Mouse (Mus musculus): ENCODE measurements at regions not wholly inside any gene's neighbourhood (a gene's known extent, or its start where the extent isn't known, plus 50 kb on each side); places are given as distances from the start of the nearest gene placed in this dataset.

DNA sequence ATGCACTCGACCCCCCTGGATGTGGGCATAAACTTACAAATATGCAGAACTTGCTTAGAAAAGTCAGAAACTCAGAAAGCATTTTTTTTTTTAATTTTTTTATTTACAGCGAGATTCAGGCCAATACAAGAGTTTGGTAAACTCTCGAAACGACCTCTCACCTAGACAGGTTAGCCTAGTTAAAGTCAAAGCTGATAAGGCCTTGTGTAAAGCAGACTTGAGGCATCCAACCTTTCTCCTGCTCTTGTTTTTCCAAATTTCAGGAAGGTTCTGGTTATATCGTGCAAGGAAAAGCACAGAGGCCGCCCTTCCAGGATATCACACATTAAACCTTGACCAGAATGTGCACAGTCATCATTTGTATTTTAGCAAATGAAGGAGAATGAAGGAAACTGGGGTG is 315.8 kb downstream of the Etnk1 start:
- TF ChIP-seq CTCF (IDR thresholded peaks at IDR 0.05; ENCODE audit: control insufficient read depth, insufficient read depth, insufficient read length) (no peak), MYOD1 (IDR thresholded peaks at IDR 0.05; ENCODE audit: control insufficient read depth, insufficient read length, low read depth) (no peak), USF1 (IDR thresholded peaks at IDR 0.05; ENCODE audit: low read depth) (no peak), MAX (IDR thresholded peaks at IDR 0.05) (no peak)
